Mouse (Mus musculus) kidney, adult 2 months (tissue): ENCODE data around the gene Trappc4.

Experiments
- CTCF ChIP-seq: fragments of 200-500 bp; conservative IDR thresholded peaks from 2 replicates; pipeline ENCODE4 v1.5.1; 2011; ENCODE audit warnings: low read depth, mild to moderate bottlenecking, control low read depth, low read length, moderate library complexity, mixed read lengths; ENCODE audit not compliant: insufficient read depth, insufficient read length
- POLR2A ChIP-seq: fragments of 200-500 bp; IDR thresholded peaks from one replicate; pipeline ENCODE4 v1.6.1; 2011; ENCODE audit warnings: low read depth, low read length, control low read depth

- TF ChIP-seq POLR2A = no peak
- no peak for TF ChIP-seq CTCF
Observed at GRCm38 (mm10) chr9:44387221-44387620, 20.2 kb downstream of the Trappc4 start.
